Mouse (Mus musculus) ES-E14 (cell line): ENCODE measurements at regions not wholly inside any gene's neighbourhood (a gene's known extent, or its start where the extent isn't known, plus 50 kb on each side); places are given as distances from the start of the nearest gene placed in this dataset.
A peak's percentile ranks its signal among the peaks of the same experiment; 100 is the strongest.

Experiments
- DNase-seq: peaks from one replicate; pipeline ENCODE4 v3.0.0-alpha.2; 2013; ENCODE audit warnings: low read depth, low spot score
- H3K27ac ChIP-seq: 2 replicates; pipeline ENCODE4 v1.5.1; 2012; ENCODE audit warnings: low read depth, mild to moderate bottlenecking, low read length, moderate library complexity, mixed read lengths; ENCODE audit not compliant: poor library complexity, insufficient read depth, severe bottlenecking
- H3K36me3 ChIP-seq: 2 replicates; pipeline ENCODE4 v1.6.1; 2012; ENCODE audit warnings: mild to moderate bottlenecking, low read length, moderate library complexity, mixed read lengths; ENCODE audit not compliant: control insufficient read depth, poor library complexity, insufficient read depth, severe bottlenecking
- H3K4me1 ChIP-seq, 2 experiments: fragments of 150-350 bp in 1 of 2; sonication (generic) in 1 of 2; 2 replicates each; pipeline ENCODE4 v1.6.1; 2012; ENCODE audit warnings: low read length in 2 of 2, mild to moderate bottlenecking in 1 of 2, mixed read lengths in 1 of 2; ENCODE audit not compliant: control insufficient read depth in 2 of 2, insufficient read depth in 2 of 2, poor library complexity in 1 of 2
- H3K4me3 ChIP-seq, 2 experiments: fragments of 150-350 bp in 1 of 2; sonication (generic) in 1 of 2; 2 replicates each; pipeline ENCODE4 v1.5.1; 2012; ENCODE audit warnings: low read length in 2 of 2, low read depth in 1 of 2, mild to moderate bottlenecking in 1 of 2, mixed read lengths in 1 of 2; ENCODE audit not compliant: insufficient read depth in 1 of 2, poor library complexity in 1 of 2, severe bottlenecking in 1 of 2
- H3K9ac ChIP-seq: 2 replicates; pipeline ENCODE4 v1.6.1; 2012; ENCODE audit warnings: low read depth, mild to moderate bottlenecking, low read length, mixed read lengths; ENCODE audit not compliant: poor library complexity, insufficient read depth, severe bottlenecking
- H3K9me3 ChIP-seq: fragments of 150-350 bp; sonication (generic); 2 replicates; pipeline ENCODE4 v1.6.1; 2012; ENCODE audit warnings: low read depth, mild to moderate bottlenecking, low read length; ENCODE audit not compliant: control insufficient read depth, insufficient read depth
- CHD2 ChIP-seq: IDR thresholded peaks from 2 replicates; pipeline ENCODE4 v1.6.1; 2014; ENCODE audit warnings: mild to moderate bottlenecking, low read depth, low read length, inconsistent platforms
- HCFC1 ChIP-seq: IDR thresholded peaks from 2 replicates; pipeline ENCODE4 v1.6.1; 2012; ENCODE audit warnings: low read length, inconsistent platforms, borderline replicate concordance; ENCODE audit not compliant: insufficient read depth
- MAFK ChIP-seq: IDR thresholded peaks from 2 replicates; pipeline ENCODE4 v1.6.1; 2014; ENCODE audit warnings: mild to moderate bottlenecking, low read depth, low read length, inconsistent platforms; ENCODE audit not compliant: insufficient read depth
- ZC3H11A ChIP-seq: IDR thresholded peaks from 2 replicates; pipeline ENCODE4 v1.6.1; 2012; ENCODE audit warnings: low read depth, mild to moderate bottlenecking, inconsistent platforms, low read length, borderline replicate concordance
- ZNF384 ChIP-seq: IDR thresholded peaks from 2 replicates; pipeline ENCODE4 v1.6.1; 2012; ENCODE audit warnings: low read depth, low read length, inconsistent platforms
- in situ Hi-C, 2 experiments: fragments of 600-800 bp; cut with MboI; formaldehyde crosslinking; loops; one replicate each; pipeline ENCODE4 v1.15.1; 2025; ENCODE audit warnings: low sequenced_read_pairs in 2 of 2, inconsistent platforms in 1 of 2; ENCODE audit not compliant: unreplicated experiment in 2 of 2

GRCm38 (mm10) chr17:88306325-88306724 lies 134.2 kb upstream of the Foxn2 start:
- TF ChIP-seq HCFC1, result peak; percentile 50; the same call in 1 of the 2 replicates
- TF ChIP-seq MAFK, result no peak
- Histone ChIP-seq H3K27ac (peak overlapping the region; percentile 9; the same call in 1 of the 2 replicates), H3K9ac (no peak overlapping the region), H3K4me1 (peaks cover 4% of the 10 kb centered on the region in 2 experiments; a peak in 1 of 4 replicates), H3K36me3 (no peaks in the 10 kb centered on the region), H3K9me3 (0 out of 2 replicates have a peak, but pooled peaks cover 2% of the 10 kb centered on the region), H3K4me3 (0 out of 4 replicates have a peak overlapping the region, but pooled peaks of 1 of the 2 experiments have one; percentile 8)
- no peak for DNase-seq
- in situ Hi-C loops, result no loop called here

- no peak for DNase-seq
- TF ChIP-seq MAFK (peak; percentile 57; the same call in 1 of the 2 replicates), CHD2 (no peak)
- peaks cover 4% of the 10 kb centered on the region in 2 experiments; a peak in 1 of 4 replicates for H3K4me1 ChIP-seq
- in situ Hi-C loops, result no loop called here
- H3K9ac ChIP-seq, result no peak overlapping the region
- no peaks in the 10 kb centered on the region for H3K36me3 ChIP-seq
- H3K9me3 ChIP-seq, result 0 out of 2 replicates have a peak, but pooled peaks cover 2% of the 10 kb centered on the region
- no peak overlapping the region for H3K27ac ChIP-seq
- H3K4me3 ChIP-seq, result no peak overlapping the region
These were observed 133.4 kb upstream of the Foxn2 start for GRCm38 (mm10) chr17:88307082-88307481.

- Histone ChIP-seq H3K4me3 (no peak overlapping the region), H3K36me3 (no peaks in the 10 kb centered on the region), H3K9ac (no peak overlapping the region), H3K4me1 (peaks cover 4% of the 10 kb centered on the region in 2 experiments; a peak in 1 of 4 replicates), H3K27ac (no peak overlapping the region), H3K9me3 (0 out of 2 replicates have a peak, but pooled peaks cover 2% of the 10 kb centered on the region)
- no peak for DNase-seq
- TF ChIP-seq HCFC1 (no peak), ZNF384 (no peak), ZC3H11A (no peak), CHD2 (no peak), MAFK (no peak)
- in situ Hi-C loops, result no loop called here
These were observed 132.7 kb upstream of the Foxn2 start for GRCm38 (mm10) chr17:88307826-88308225.

GRCm38 (mm10) chr17:88312876-88313275 lies 127.6 kb upstream of the Foxn2 start:
- DNase-seq, result no peak
- H3K27ac ChIP-seq, result no peak overlapping the region
- H3K9me3 ChIP-seq, result 0 out of 2 replicates have a peak, but pooled peaks cover 2% of the 10 kb centered on the region
- TF ChIP-seq ZNF384, result no peak
- TF ChIP-seq ZC3H11A, result peak; percentile 89; the same call in 1 of the 2 replicates
- no peak for TF ChIP-seq HCFC1
- TF ChIP-seq MAFK, result no peak
- no peaks in the 10 kb centered on the region for H3K36me3 ChIP-seq
- peaks cover 1 to 6% of the 10 kb centered on the region in 2 experiments; a peak in 1 of 4 replicates for H3K4me1 ChIP-seq
- H3K4me3 ChIP-seq, result no peak overlapping the region
- in situ Hi-C loops, result no loop called here
- H3K9ac ChIP-seq, result no peak overlapping the region
